Mouse (Mus musculus) heart, embryonic 11.5 days (tissue): ENCODE measurements around the gene D17Wsu92e. TPM values are rescaled to one million over a fixed set of nuclear protein-coding genes. Genes with fewer than 3 reads are reported as not detected.
A peak's percentile ranks its signal among the peaks of the same experiment; 100 is the strongest.

ENCODE experiments used
- ATAC-seq: fragments of 200-750 bp; cut with Nextera tagmentation; replicated peaks from 2 replicates; pipeline ENCODE4 v1.8.0; 2017; ENCODE audit warnings: moderate library complexity; ENCODE audit not compliant: insufficient number of reproducible peaks, low FRiP score, low TSS enrichment
- H3K27ac ChIP-seq: fragments of 300-500 bp; sonication (generic); 2 replicates; pipeline ENCODE4 v1.5.1; 2014; ENCODE audit warnings: mild to moderate bottlenecking, low read depth, low read length
- H3K27me3 ChIP-seq: fragments of 300-500 bp; sonication (generic); 2 replicates; pipeline ENCODE4 v1.6.1; 2014; ENCODE audit warnings: mild to moderate bottlenecking, low read length, mixed read lengths; ENCODE audit not compliant: control insufficient read depth, insufficient read depth
- H3K36me3 ChIP-seq: fragments of 300-500 bp; sonication (generic); 2 replicates; pipeline ENCODE4 v1.6.1; 2014; ENCODE audit warnings: mild to moderate bottlenecking, low read length, moderate library complexity, mixed read lengths; ENCODE audit not compliant: control insufficient read depth, insufficient read depth
- H3K4me1 ChIP-seq: fragments of 300-500 bp; sonication (generic); 2 replicates; pipeline ENCODE4 v1.6.1; 2014; ENCODE audit warnings: low read length; ENCODE audit not compliant: control insufficient read depth, insufficient read depth
- H3K4me2 ChIP-seq: fragments of 300-500 bp; sonication (generic); 2 replicates; pipeline ENCODE4 v1.6.1; 2014; ENCODE audit warnings: mild to moderate bottlenecking, moderate library complexity
- H3K4me3 ChIP-seq: fragments of 300-500 bp; sonication (generic); 2 replicates; pipeline ENCODE4 v1.5.1; 2014; ENCODE audit warnings: low read depth, low read length
- H3K9ac ChIP-seq: fragments of 300-500 bp; sonication (generic); 2 replicates; pipeline ENCODE4 v1.6.1; 2014; ENCODE audit warnings: mild to moderate bottlenecking, low read depth, low read length, moderate library complexity
- H3K9me3 ChIP-seq: fragments of 300-500 bp; sonication (generic); replicated peaks from 2 replicates; pipeline ENCODE4 v1.6.1; 2016; ENCODE audit warnings: low read length; ENCODE audit not compliant: control insufficient read depth
- WGBS: fragments of 180-500 bp; shearing (Covaris S2); extraction: QIAGEN DNeasy Blood & Tissue Kit; methylation state at CpG from one replicate; pipeline ENCODE4 v1.1.7; 2014; ENCODE audit not compliant: insufficient replicate concordance; 5-methylcytosine and 5-hydroxymethylcytosine counted together
- polyA plus RNA-seq: library from polyadenylated mRNA; unstranded; fragments of >200 nt; fragmentation: Nextera tagmentation; extraction: Ambion mirVana; gene quantifications from 2 replicates; pipeline ENCODE4 v1.2.1, GENCODE M21; 2014

D17Wsu92e gene
- 11.8 and 12.5 TPM in 2 replicates for polyA plus RNA-seq

DNA sequence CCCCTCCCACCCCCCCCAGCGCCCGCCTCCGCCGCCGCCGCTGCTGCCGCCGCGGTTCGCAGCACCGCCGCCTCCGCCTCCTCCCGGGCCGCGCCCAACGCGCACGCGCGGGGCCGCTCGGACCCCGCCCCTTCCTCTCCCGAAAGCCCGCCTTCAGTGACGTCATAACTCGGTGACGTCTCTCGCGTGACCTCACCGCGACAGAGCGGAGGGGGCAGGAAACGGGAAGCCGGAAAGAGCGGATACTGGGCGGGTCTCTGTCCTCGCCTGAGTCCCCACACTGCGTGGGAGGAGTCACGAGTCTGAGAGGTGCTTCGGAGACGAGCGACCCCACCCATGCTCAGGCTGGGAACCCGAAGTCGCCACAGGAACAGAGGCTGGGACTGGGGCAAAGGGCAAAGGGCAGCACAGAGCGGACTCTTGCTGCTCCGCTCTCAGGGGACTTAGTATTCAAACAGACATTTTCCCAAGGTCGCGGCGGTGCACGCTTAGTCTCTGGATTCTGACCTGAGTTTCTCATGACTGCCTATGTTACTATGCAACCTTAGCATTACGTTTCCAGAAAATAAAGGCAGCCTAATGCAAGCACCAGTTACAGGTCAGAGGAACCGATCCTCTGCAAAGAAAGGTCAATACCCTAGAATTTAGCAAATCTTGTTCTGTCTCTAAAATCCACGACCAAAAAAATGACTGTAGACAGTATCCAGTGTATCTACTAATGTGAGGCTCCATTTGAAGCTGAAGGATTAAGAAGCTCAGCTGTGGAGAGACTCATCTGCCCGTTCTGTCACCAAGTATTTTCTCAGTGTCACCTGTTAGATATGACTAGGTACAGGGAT, at the start of gene D17Wsu92e:
Gene D17Wsu92e, minus strand, starts transcription at position 81 of the 839 bp plus-strand sequence.
- H3K4me2 ChIP-seq: peak within 1 kb of the TSS; percentile 98
- peak within 1 kb of the TSS; percentile 95 for H3K4me3 ChIP-seq
- peak within 1 kb of the TSS; percentile 79 for H3K27ac ChIP-seq
- H3K27me3 ChIP-seq: no peaks in the 10 kb centered on the region
- no peaks in the 10 kb centered on the region for H3K9me3 ChIP-seq
- H3K4me1 ChIP-seq: peaks cover 19% of the 10 kb centered on the region
- no peaks in the 10 kb centered on the region for H3K36me3 ChIP-seq
- 3% methylated on average over 37 of the region's 56 CpGs for WGBS
- peak within 1 kb of the TSS; percentile 96 for H3K9ac ChIP-seq
- peak; percentile 93 for ATAC-seq

DNA sequence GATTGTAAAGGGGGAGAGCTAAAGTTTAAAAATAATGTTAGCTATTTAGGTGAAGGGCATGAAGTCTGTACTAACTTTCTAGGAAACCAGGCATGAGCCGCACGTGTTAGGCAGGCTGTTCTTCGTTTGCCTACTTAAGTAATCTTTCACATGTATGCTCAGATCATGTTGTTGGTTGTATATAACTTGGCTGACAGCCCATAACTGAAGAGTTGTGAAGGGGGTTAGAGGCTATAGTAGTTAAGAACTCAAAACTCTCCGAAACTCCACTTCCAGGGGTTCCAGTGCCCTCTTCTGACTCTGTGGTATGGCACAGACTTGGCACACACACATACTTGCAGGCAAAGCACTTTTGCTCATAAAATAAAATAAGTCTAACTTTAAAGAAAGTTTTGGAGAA, 46.3 kb upstream of the D17Wsu92e start:
- Histone ChIP-seq H3K4me3 (no peak overlapping the region), H3K9me3 (no peaks in the 10 kb centered on the region), H3K27ac (no peak overlapping the region), H3K9ac (no peak overlapping the region), H3K27me3 (no peaks in the 10 kb centered on the region), H3K4me1 (no peaks in the 10 kb centered on the region), H3K36me3 (0 out of 2 replicates have a peak, but pooled peaks cover 2% of the 10 kb centered on the region), H3K4me2 (no peak overlapping the region)
- ATAC-seq: no peak
- 94% methylated on average over 4 of the region's 4 CpGs for WGBS

DNA sequence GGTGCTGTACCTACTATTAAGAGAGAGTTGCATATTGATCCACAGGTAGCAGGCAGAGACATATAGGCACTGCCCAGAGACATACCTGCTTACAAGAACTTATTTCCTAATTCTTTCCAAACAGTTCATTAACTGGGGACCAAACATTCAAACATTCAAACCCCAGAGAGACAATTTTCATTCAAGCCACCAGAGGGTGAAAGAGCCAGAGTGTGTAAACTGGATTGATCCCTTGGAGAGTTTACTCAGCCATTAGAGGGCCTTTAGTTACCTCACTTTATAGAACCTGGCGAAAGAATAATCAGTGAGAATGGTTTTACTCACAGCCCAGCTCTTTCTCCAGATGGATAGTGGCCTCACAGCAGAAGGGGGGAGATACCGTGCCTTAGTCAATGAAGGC, 45.0 kb upstream of the D17Wsu92e start:
- 0 out of 2 replicates have a peak, but pooled peaks cover 2% of the 10 kb centered on the region for H3K36me3 ChIP-seq
- H3K4me1 ChIP-seq: no peaks in the 10 kb centered on the region
- H3K27ac ChIP-seq: no peak overlapping the region
- H3K4me2 ChIP-seq: no peak overlapping the region
- no peaks in the 10 kb centered on the region for H3K27me3 ChIP-seq
- no peaks in the 10 kb centered on the region for H3K9me3 ChIP-seq
- 75% methylated on average over 2 of the region's 2 CpGs for WGBS
- no peak for ATAC-seq
- no peak overlapping the region for H3K4me3 ChIP-seq
- no peak overlapping the region for H3K9ac ChIP-seq

DNA sequence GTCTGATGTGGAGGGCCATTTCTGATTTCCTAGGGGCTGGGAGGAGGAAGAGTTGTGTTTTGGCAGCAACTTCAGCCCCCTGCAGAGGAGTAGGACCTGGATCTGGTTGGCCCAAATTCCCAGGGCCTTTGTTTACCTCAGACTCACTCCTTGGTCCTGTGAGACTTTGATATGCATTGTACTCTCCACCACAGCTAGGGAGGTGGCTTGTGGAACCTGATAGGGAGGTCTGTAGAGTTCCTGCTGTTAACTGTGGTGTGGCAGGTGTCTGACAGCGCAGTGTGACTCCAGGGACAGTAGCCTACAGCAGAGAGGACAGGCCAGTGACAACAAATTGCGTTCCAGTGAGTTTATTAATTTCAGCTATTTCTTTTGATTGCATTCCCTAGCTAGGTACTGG, 38.7 kb upstream of the D17Wsu92e start:
- no peaks in the 10 kb centered on the region for H3K9me3 ChIP-seq
- no peaks in the 10 kb centered on the region for H3K36me3 ChIP-seq
- 41% methylated on average over 2 of the region's 2 CpGs for WGBS
- H3K9ac ChIP-seq: peak overlapping the region; percentile 39; the same call in 1 of the 2 replicates
- no peaks in the 10 kb centered on the region for H3K27me3 ChIP-seq
- H3K4me1 ChIP-seq: peaks cover 24% of the 10 kb centered on the region
- peak overlapping the region; percentile 13; the same call in 1 of the 2 replicates for H3K27ac ChIP-seq
- H3K4me2 ChIP-seq: peak overlapping the region; percentile 79
- no peak; the same call in 1 of the 2 replicates for ATAC-seq
- 0 out of 2 replicates have a peak overlapping the region, but pooled peaks have one; percentile 8 for H3K4me3 ChIP-seq

DNA sequence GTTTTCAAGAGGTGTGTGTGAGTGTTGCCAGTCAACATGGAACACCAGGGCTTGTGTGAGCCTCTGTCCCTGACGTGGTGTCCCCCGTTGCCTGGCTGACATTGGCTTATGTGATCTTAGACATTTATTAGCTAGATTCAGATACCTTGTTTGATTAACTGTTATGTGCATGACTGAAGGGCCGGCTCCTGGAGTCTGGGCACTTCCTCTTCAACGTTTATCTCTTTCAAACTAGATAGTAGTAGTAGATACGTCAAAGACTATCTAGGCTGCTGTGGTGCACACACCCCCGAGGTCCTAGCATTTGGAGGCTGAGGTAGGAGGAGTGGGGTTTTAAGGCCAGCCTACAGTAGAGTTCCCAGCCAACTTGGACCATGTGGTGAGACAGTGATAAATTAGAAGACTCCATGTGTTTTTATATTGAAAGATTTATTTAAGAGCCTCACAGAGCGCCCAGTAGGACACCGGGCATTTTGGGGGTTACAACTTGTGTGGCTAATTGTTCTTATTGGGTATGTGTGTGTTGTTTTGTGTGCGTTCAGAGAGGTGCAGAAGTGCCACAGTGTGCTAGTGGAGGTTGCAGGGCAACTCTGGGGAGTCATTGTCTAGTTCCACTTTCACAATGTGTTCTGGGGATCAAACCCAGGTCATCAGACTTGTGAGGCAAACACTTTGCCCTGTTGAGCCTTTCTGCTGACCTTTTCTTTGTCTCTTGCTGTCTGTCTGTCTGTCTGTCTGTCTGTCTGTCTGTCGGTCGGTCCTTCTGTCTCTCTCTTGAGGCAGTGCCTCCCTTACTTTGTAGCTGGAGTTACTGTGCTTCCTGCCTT, 37.4 kb upstream of the D17Wsu92e start:
- no peaks in the 10 kb centered on the region for H3K9me3 ChIP-seq
- no peaks in the 10 kb centered on the region for H3K36me3 ChIP-seq
- peak overlapping the region; percentile 95 for H3K9ac ChIP-seq
- WGBS: 33% methylated on average over 11 of the region's 11 CpGs
- H3K4me1 ChIP-seq: peaks cover 24% of the 10 kb centered on the region
- ATAC-seq: no peak
- peak overlapping the region; percentile 93 for H3K4me3 ChIP-seq
- H3K27ac ChIP-seq: 0 out of 2 replicates have a peak overlapping the region, but pooled peaks have one; percentile 85
- H3K27me3 ChIP-seq: no peaks in the 10 kb centered on the region
- H3K4me2 ChIP-seq: peak overlapping the region; percentile 79

DNA sequence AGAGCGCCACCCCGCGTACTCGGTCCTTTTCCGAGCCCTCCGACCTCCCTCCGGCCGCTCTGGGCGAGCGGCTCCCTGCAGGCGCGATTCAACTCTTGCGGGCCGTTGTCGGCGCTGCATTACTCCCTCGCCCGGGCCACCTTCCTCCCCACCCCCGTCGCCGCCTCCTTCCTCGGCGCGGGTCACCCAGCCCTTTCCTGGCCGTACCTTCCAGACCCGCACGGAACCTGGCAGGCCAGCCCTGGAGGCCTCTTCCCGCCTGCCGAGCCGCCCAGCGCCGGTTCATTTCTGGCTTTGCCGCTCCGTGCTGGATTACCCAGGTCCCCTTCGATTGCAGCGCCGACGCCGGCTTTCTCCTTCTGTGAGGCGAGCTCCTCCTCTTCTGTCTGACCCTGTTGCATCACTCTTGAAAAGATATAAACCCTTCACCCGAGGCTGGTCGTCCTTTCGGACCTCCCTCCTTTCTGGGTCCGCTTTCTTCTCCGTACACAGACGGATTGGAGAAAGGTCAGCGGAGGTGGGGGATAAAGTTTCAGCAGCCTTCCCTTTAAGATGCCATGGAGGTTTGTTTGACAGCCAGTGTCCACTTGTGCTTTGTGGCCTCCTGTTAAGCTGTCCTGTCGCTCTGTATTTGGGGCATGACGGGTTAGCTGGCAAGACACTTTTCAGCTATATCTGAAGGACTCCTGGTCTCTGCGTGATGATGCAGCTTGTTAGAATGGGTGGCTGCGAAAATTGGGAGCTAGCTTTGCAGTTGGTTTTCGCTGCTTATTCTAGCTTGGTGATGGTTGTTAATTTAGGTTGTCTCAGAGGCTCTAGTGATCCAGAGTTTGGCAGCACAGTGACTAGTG, 36.6 kb upstream of the D17Wsu92e start:
- Histone ChIP-seq H3K9me3 (no peaks in the 10 kb centered on the region), H3K4me3 (peak overlapping the region; percentile 93), H3K27ac (peak overlapping the region; percentile 85), H3K9ac (peak overlapping the region; percentile 95), H3K36me3 (no peaks in the 10 kb centered on the region), H3K4me1 (peaks cover 24% of the 10 kb centered on the region), H3K4me2 (peak overlapping the region; percentile 79), H3K27me3 (no peaks in the 10 kb centered on the region)
- 1% methylated on average over 52 of the region's 52 CpGs for WGBS
- ATAC-seq: peak; percentile 59

DNA sequence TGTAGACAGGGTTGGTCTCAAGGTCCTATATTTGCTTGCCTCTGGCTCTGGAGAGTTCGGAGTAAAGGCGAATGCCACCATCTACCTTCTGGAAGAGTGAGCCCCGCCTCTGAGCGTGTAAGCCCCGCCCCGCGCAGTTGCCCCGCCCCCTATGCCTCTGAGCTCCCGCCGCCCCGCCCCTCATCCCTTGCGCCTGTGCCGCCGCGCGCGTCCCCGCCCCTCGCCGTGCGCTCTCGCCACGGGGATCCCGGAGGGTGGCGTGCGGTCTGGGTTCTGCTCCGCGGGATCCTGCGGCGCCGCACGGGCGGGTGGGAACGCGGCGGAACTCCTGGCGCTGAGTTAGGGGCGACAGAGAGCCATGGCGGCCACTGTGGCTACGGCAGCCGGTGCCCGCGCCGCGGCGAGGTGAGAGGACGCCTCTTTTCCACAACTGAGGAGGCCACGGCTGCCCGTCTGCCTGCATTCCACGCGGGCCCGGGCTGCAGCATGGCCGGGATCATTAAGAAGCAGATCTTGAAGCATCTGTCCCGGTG, 35.9 kb upstream of the D17Wsu92e start, which contains the start of gene Uhrf1bp1:
Gene Uhrf1bp1, plus strand, starts transcription at position 177 of the 533 bp plus-strand sequence.
- Histone ChIP-seq H3K9ac (peak within 1 kb of the TSS; percentile 95), H3K4me1 (peaks cover 24% of the 10 kb centered on the region), H3K36me3 (no peaks in the 10 kb centered on the region), H3K4me2 (peak within 1 kb of the TSS; percentile 79), H3K4me3 (peak within 1 kb of the TSS; percentile 93), H3K27ac (peak within 1 kb of the TSS; percentile 85), H3K27me3 (no peaks in the 10 kb centered on the region), H3K9me3 (no peaks in the 10 kb centered on the region)
- 0% methylated on average over 54 of the region's 54 CpGs for WGBS
- ATAC-seq: peak; percentile 78
